Mouse (Mus musculus) neural tube, embryonic 12.5 days (tissue): ENCODE measurements at regions not wholly inside any gene's neighbourhood (a gene's known extent, or its start where the extent isn't known, plus 50 kb on each side); places are given as distances from the start of the nearest gene placed in this dataset.

Source experiments
- ATAC-seq: fragments of 200-750 bp; cut with Nextera tagmentation; 2 replicates; pipeline ENCODE4 v1.8.0; 2017; ENCODE audit warnings: low read depth, mild to moderate bottlenecking, moderate TSS enrichment, moderate library complexity; ENCODE audit not compliant: low FRiP score
- H3K27ac ChIP-seq: fragments of 300-500 bp; sonication (generic); 2 replicates; pipeline ENCODE4 v1.5.1; 2016
- H3K27me3 ChIP-seq: fragments of 300-500 bp; sonication (generic); replicated peaks from 2 replicates; pipeline ENCODE4 v1.6.1; 2016; ENCODE audit warnings: mild to moderate bottlenecking
- H3K36me3 ChIP-seq: fragments of 300-500 bp; sonication (generic); 2 replicates; pipeline ENCODE4 v1.6.1; 2016; ENCODE audit warnings: mild to moderate bottlenecking
- H3K4me1 ChIP-seq: fragments of 300-500 bp; sonication (generic); 2 replicates; pipeline ENCODE4 v1.6.1; 2016
- H3K4me2 ChIP-seq: fragments of 300-500 bp; sonication (generic); replicated peaks from 2 replicates; pipeline ENCODE4 v1.6.1; 2016; ENCODE audit warnings: mild to moderate bottlenecking
- H3K4me3 ChIP-seq: fragments of 300-500 bp; sonication (generic); 2 replicates; pipeline ENCODE4 v1.5.1; 2016
- H3K9ac ChIP-seq: fragments of 300-500 bp; sonication (generic); 2 replicates; pipeline ENCODE4 v1.6.1; 2016; ENCODE audit warnings: mild to moderate bottlenecking
- H3K9me3 ChIP-seq: fragments of 300-500 bp; sonication (generic); 2 replicates; pipeline ENCODE4 v1.6.1; 2016; ENCODE audit warnings: mild to moderate bottlenecking
- WGBS: fragments of 180-500 bp; shearing (Covaris S2); methylation state at CpG from one replicate; pipeline ENCODE4 v1.1.7; 2016; 5-methylcytosine and 5-hydroxymethylcytosine counted together

DNA sequence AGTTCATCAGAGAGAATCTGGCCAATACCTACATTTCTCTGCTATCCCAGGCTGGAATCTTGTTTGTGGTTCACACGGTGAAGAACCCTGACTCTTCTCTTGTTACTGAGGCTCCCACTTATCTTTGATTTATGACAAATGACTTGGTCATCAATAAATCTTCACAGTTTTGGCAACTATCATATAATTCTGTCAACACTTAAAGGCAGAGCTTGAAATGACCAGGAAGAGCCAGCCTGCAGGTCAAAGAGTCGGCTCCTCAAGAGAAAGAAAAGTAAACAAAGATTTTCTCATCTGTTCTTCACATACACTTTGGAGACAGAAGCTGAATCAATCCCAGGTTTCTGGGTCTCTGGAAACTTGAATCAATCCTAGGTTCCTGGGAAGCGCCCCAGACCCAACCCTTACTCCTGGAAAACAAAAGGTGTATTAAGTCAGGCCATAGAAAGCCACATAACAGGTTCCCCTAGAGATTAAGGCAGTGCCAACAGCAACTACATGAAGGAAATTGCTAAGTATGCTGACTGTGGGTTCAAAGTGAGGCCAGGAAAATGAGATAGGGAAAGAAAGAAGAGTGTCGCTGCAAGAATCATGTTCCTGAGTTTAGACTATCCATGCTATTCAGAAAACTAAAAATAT is 56.7 kb upstream of the Mad2l1 start:
- Histone ChIP-seq H3K27ac (no peak overlapping the region), H3K27me3 (no peaks in the 10 kb centered on the region), H3K4me2 (no peak overlapping the region), H3K4me1 (no peaks in the 10 kb centered on the region), H3K4me3 (no peak overlapping the region), H3K9me3 (no peaks in the 10 kb centered on the region), H3K9ac (no peak overlapping the region), H3K36me3 (no peaks in the 10 kb centered on the region)
- no peak for ATAC-seq
- WGBS, result 62% methylated on average over 4 of the region's 4 CpGs

DNA sequence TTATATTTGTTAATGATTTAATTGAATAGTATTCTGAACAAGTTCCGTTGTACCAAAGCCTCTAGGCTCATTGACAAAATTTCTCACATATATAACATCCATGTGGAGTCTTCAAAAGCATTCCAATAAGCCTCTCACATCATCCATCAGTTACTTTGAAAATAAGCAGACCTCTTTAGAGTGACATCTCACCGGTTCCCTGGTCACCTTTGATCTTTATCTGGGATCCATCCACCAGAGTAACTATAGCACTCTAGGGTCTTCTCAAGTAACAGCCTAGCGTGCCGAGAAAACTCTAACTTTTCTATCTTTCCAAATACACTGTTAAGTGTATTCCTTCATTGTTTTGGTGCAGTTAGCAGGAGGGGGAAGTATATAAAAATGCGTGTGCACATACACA is 55.6 kb upstream of the Mad2l1 start:
- Histone ChIP-seq H3K9me3 (no peaks in the 10 kb centered on the region), H3K4me1 (no peaks in the 10 kb centered on the region), H3K9ac (no peak overlapping the region), H3K4me3 (no peak overlapping the region), H3K27ac (no peak overlapping the region), H3K27me3 (no peaks in the 10 kb centered on the region), H3K4me2 (no peak overlapping the region), H3K36me3 (no peaks in the 10 kb centered on the region)
- ATAC-seq, result no peak
- WGBS, result 80% methylated on average over 5 of the region's 5 CpGs

- Histone ChIP-seq H3K27ac (no peak overlapping the region), H3K27me3 (no peaks in the 10 kb centered on the region), H3K36me3 (no peaks in the 10 kb centered on the region), H3K4me2 (no peak overlapping the region), H3K4me1 (no peaks in the 10 kb centered on the region), H3K9me3 (no peaks in the 10 kb centered on the region), H3K4me3 (no peak overlapping the region), H3K9ac (no peak overlapping the region)
- 58% methylated on average over 2 of the region's 2 CpGs for WGBS
- ATAC-seq, result no peak
These were observed 55.0 kb upstream of the Mad2l1 start for GRCm38 (mm10) chr6:66480207-66480606.

GRCm38 (mm10) chr6:66482797-66483196 is 52.4 kb upstream of the Mad2l1 start:
- 96% methylated on average over 3 of the region's 3 CpGs for WGBS
- no peaks in the 10 kb centered on the region for H3K36me3 ChIP-seq
- no peak overlapping the region for H3K4me2 ChIP-seq
- no peak overlapping the region for H3K4me3 ChIP-seq
- H3K27ac ChIP-seq, result no peak overlapping the region
- no peak for ATAC-seq
- no peaks in the 10 kb centered on the region for H3K4me1 ChIP-seq
- H3K9ac ChIP-seq, result no peak overlapping the region
- no peaks in the 10 kb centered on the region for H3K27me3 ChIP-seq
- no peaks in the 10 kb centered on the region for H3K9me3 ChIP-seq
